Mouse (Mus musculus): ENCODE data around the gene Tubd1.

GRCm38 (mm10) chr11:86553525-86553924 is 8.7 kb downstream of the Tubd1 start:
- TF ChIP-seq POLR2A (IDR thresholded peaks at IDR 0.05; ENCODE audit: borderline replicate concordance, extremely low read depth, low read depth, low read length) (no peak), CTCF (IDR thresholded peaks at IDR 0.05; ENCODE audit: insufficient read depth, low read length) (no peak)
